Mouse (Mus musculus) embryonic fibroblast, embryonic 13.5 days (primary cell): ENCODE measurements at regions not wholly inside any gene's neighbourhood (a gene's known extent, or its start where the extent isn't known, plus 50 kb on each side); places are given as distances from the start of the nearest gene placed in this dataset.

ENCODE experiments used
- CTCF ChIP-seq: IDR thresholded peaks from 2 replicates; pipeline ENCODE4 v1.5.1; 2011; ENCODE audit warnings: mild to moderate bottlenecking, control low read depth, low read length, moderate library complexity, borderline replicate concordance; ENCODE audit not compliant: insufficient read depth
- POLR2A ChIP-seq: IDR thresholded peaks from 2 replicates; pipeline ENCODE4 v1.6.1; 2011; ENCODE audit warnings: low read depth, mild to moderate bottlenecking, control low read depth, low read length, moderate library complexity

DNA sequence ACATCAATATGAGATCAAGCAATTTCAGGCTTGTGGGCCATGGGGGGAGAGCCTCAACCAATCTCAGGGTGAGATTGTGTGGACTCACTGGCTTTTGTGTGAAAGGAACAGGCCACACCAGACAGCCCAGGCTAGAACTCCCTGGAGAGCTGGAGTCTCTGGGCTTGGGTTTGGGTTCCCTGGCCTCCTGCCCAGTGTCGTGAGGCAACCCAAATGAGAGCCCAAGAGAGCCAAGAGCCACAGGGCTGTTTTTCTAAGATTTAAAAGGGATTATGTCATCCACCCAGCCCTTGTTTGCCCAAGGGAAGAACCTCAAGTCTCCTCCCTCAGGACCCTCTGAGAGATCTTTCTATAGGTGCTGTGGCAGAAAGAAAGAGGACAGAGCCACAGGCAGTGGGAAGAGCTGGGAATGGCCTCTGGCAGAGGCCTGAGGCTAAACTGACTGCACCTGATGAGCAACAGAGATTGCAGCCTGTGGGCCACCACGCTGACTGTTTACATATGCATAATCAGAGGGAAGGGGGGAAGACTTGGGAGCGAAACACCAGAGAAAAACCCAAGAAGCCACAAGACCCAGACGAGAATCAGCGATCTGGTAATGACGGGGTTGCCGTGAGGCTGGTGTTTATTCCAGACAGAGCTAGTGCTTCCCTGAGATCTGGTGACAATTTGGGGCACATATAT, 92.1 kb downstream of the Bcl2l11 start:
- TF ChIP-seq CTCF (no peak), POLR2A (no peak)
